Mouse (Mus musculus): ENCODE data around the gene Dtnbp1.

Dtnbp1 gene

GRCm38 (mm10) chr13:44907702-44908101 lies 94.2 kb downstream of the Dtnbp1 start:
- peak; percentile 41 to 72 for DNase-seq (ENCODE audit: inconsistent age in 2 of 2, low spot score in 1 of 2)

DNA sequence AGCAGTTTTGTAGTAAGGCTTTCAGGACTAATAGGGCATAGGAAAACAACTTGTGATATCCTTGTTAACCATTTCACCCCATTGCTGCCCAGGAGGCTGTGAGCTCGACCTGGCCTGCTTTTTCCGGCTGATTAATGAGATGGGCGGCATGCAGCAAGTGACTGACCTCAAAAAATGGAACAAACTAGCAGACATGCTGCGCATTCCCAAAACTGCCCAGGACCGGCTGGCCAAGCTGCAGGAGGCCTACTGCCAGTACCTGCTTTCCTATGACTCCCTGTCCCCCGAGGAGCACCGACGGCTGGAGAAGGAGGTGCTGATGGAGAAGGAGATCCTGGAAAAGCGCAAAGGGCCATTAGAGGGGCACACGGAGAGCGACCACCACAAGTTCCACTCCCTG lies 95.8 kb downstream of the Dtnbp1 start:
- DNase-seq (ENCODE audit: inconsistent age in 2 of 2, low spot score in 1 of 2), result no peak

DNA sequence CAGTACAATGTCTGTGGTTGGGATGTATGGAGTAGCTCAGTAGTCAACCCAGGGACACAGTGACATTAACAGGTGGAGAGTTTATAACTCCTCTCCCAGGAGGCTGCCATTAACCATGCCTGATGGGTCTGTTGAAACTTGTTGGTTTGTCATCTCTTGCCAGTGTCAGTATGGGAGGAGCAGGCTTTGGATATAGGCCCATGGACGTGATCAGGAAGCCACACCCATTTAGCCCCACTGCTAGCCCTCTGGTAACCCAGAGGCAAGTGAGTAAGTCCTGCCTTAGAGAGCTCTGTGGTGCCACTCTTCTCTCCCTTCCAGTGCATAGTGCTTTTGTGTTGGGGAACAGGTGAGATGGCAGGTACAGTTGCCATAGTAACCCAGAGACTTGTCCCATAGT lies 97.7 kb downstream of the Dtnbp1 start:
- DNase-seq (ENCODE audit: inconsistent age in 2 of 2, low spot score in 1 of 2), result no peak

DNA sequence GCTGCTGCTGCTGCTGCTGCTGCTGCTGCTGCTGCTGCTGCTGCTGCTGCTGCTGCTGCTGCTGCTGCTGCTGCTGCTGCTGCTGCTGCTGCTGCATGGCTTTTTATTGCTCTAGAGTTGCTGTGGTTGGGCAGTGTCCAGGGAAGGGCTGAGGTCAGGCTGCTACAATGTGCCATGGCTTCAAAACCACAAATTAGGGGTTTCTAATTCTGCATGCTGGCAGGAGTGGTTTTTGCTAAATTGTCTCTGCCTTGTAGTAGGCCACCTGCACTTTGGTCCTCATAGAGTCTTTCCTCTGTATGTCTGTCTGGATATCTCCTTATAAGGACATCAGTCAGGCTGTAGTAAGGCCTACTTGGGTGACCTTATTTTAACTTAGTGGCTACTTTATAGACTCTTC lies 98.5 kb downstream of the Dtnbp1 start:
- no peak for DNase-seq (ENCODE audit: inconsistent age in 2 of 2, low spot score in 1 of 2)

DNA sequence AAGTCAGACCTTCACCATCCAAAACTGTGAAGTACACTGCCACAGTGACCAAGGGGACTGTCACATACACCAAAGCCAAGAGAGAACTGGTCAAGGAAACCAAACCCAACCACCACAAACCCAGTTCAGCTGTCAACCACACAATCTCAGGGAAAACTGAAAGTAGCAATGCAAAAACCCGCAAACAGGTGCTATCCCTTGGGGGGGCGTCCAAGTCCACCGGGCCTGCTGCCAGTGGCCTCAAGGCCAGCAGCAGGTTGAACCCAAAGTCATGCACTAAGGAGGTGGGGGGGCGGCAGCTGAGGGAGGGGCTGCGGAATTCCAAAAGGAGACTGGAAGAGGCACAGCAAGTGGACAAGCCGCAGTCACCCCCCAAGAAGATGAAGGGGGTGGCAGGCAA lies 99.6 kb downstream of the Dtnbp1 start:
- DNase-seq (ENCODE audit: inconsistent age in 2 of 2, low spot score in 1 of 2), result no peak

- DNase-seq (ENCODE audit: inconsistent age in 2 of 2, low spot score in 1 of 2), result no peak
Measured at GRCm38 (mm10) chr13:44896211-44896610, 105.7 kb downstream of the Dtnbp1 start.

DNA sequence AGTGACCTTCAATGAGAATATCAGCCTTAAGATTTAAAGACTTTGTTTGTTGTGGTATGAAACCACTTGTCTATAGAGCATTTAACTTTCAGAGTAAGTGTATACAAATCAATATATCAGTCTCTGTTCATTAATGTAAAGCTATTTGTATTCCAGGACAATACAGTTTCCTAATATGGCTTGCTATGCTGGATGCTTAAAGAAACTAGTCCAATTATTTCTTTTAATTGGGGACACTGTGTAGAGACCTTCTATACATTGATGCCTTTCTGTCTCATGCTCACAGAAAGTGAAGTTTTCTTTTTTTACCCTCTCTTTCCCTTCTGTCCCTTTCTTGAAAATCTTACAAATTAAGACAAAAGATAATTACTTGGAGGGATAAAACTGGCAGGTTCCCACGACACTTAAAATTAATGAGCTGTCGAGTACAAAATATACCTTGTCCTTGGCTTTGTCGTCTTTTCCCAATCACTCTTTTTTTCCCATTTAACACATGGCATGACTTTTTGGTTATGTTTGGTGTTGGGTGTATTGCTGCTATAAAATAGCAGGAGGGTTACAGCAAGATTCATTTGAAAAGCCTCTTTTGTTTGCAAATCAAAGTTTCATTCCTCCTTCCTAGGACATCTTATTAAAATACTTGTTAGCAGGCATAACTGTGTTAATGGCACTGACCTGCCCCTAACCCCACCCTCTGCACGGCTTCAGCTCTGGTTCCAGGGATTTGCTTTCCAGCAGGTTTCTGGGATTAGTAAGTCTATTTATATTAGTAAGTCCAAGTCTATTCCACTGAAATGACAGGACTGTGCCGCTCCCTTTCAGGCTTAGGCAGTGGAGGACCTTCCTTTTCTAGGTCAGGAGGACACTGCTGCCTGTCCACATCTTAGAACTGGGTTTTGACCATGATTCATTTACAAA lies 109.9 kb downstream of the Dtnbp1 start:
- no peak for DNase-seq (ENCODE audit: inconsistent age in 2 of 2, low spot score in 1 of 2)

DNA sequence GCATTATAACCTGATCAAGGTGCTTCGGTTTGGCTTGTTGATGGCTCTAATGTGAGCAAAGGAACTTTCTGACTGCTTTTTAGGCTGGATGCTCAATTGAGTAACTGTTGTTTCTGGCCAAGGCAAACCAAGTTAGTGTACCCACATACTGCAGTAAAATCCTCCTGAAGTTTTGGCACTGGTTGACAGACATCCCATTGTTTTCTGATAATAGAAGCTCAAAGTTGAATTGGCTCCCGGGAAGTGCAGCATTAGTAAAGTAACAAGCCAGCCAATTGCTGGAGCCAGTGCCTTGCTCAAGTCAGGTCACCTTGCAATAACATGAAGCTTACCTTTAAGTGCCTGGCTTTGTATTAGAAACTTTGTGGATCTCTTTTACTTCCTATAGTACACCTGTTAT lies 111.3 kb downstream of the Dtnbp1 start:
- no peak for DNase-seq (ENCODE audit: inconsistent age in 2 of 2, low spot score in 1 of 2)

- DNase-seq (ENCODE audit: inconsistent age in 2 of 2, low spot score in 1 of 2), result no peak
Measured at GRCm38 (mm10) chr13:44886221-44886620, 115.7 kb downstream of the Dtnbp1 start.

GRCm38 (mm10) chr13:44881001-44881400 lies 120.9 kb downstream of the Dtnbp1 start:
- DNase-seq (ENCODE audit: inconsistent age in 2 of 2, low spot score in 1 of 2), result no peak

DNA sequence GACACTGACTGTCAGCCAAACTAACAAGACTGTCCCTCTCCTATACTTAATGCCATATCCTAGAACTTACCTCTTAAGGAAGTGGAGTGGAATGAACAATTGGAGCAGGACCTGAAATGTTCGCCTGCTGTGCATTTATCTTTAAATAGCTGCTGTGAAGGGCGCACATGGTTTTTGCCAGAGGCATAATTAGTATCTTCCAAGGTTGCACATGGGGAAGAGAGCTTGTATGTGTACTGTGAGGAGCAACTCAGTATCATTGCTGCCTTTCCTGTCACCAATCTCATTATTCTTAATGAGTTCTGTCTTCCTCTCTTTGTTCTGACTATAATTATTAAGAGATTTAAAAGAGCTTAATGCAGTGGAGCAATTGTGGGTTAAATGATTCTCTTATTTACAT lies 125.1 kb downstream of the Dtnbp1 start:
- no peak for DNase-seq (ENCODE audit: inconsistent age in 2 of 2, low spot score in 1 of 2)
